Mouse (Mus musculus) left cerebral cortex, postnatal 14 days (tissue): ENCODE measurements around the gene Ifit2. TPM values are rescaled to one million over a fixed set of nuclear protein-coding genes. Genes with fewer than 3 reads are reported as not detected.
"Not testable (repeated sequence)": the region's sequence is repeated elsewhere in the genome, so short reads cannot be mapped to it uniquely, and the experiment has no call there.

Source experiments
- DNase-seq, 2 experiments: peaks; one replicate each; pipeline ENCODE4 v3.0.0; 2021 to 2022; ENCODE audit warnings: low spot score in 2 of 2, mixed read lengths in 1 of 2
- intact Hi-C: fragments of 180-260 bp; cut with DNase I; formaldehyde crosslinking; loops from one replicate; pipeline ENCODE4 v1.15.1; 2025
- total RNA-seq, 2 experiments: library from RNA; stranded (reverse); gene quantifications; 2 replicates each; pipeline ENCODE4 v1.2.3; 2021

Ifit2 gene
- total RNA-seq, 2 experiments from 2014 or later = 7.7 TPM

DNA sequence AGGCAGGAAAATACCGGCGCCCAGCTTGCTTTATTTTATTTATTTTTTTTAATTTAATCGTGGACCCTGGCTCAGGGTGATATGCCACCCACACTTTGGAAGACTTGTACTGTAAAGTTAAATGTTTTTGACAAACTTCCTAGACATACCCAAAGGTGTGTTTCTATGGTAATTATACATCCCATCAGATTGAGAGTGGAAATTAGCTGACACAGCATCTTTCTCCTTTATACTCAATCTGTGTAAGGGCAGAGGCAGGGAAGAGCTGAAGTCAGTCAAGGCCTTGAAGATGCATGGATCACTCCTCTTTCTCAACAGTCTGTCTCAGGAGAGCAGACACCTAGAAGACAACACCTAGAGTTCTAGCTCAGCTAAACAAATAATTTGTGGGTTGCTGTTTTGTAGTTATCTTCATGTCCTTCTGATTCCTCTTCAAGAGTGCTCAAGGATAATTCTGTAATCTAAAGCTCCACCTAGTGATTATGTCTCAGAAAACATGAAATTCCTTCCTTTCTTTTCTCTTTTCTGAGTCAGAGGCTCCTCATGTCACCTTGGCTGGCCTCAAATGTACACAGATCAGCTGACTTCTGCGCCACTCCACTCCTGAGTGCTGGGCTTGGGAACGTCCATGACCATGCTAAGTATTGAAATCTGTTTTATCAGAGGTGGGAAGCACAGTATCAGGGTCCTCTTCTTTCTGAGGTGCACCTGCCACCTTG is 35.4 kb downstream of the Ifit2 start:
- intact Hi-C loops, DNase-seq: not testable (repeated sequence)

DNA sequence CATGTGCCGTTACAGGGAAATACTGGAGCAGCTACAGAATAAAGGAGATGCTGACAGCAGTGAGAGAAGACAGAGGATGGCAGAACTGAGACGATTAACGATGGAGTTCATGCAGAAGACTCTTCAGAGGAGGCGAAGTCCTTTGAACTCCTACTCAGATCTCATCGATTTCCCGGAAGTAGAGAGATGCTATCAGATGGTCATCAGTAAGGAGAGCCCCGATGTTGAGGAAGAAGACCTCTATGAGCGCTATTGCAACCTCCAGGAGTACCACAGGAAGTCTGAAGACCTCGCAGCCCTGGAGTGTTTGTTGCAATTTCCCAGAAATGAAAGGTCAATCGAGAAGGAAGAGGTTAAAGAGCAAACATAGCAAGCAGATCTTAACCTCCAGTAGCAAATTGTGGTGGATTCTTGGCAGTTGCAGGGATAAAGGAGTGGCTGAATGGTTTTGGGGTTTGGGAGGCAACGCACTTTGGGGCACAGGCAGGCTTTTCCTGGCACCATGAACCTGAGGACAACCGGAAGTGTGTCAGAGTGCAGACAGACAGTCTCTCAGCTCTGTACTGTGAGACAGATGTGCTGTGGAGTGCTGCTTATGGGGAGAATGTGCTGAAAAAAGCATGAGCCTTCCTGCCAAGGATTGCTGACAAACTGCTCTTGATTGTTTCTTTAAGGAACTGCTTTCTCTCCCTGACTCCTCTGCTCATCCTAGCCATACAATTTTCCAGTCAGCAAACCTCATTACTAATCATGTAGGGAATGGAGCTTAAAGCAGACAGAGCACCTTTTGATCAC is 37.6 kb downstream of the Ifit2 start:
- intact Hi-C loops = not testable (repeated sequence)

GRCm38 (mm10) chr19:34588959-34589358 is 38.5 kb downstream of the Ifit2 start:
- intact Hi-C loops = no loop called here
- no peak for DNase-seq

More for the DNA sequence above, 37.6 kb downstream of the Ifit2 start:
- not testable (repeated sequence) for DNase-seq

DNA sequence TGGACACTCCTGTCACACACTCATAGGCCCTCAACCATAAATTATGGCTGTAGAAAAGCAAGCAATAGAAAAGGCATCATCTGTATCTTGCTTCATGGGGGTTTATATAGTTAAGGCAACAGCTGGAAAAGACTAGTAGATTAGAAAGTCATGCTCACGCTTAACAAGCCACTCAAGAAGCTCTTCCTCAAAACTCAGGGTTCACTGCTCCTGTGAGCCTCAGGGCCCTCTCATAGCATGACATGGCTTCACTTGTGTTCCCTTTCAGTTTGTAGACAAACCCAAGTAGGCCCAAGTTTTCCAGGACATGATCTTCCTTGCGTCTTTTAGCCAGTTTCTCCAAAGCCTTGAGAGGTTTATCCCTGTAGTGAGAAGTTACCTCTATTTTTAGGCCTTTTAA is 43.0 kb downstream of the Ifit2 start:
- no peak for DNase-seq
- intact Hi-C loops = no loop called here

- DNase-seq, intact Hi-C loops: not testable (repeated sequence)
Observed at GRCm38 (mm10) chr19:34594523-34594922, 44.0 kb downstream of the Ifit2 start.

DNA sequence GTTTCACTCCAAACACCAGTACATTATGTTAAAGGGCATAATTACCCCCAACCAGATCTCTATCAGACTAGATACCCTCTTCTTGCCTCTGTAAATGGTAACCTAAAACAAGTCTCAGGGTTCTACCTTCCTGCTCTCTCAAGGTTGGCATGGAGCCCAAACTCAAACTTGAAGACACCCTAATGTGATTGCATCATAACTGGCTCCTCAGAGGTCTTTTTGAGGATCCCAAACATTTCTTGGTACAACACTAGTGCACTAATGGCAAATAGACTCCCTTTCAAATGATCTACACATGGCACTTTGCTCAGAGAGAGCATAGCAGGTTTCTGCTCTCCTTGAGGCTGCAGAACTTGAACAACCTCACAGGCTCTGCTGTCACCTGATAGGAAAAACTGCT is 46.3 kb downstream of the Ifit2 start:
- intact Hi-C loops = no loop called here
- no peak for DNase-seq

DNA sequence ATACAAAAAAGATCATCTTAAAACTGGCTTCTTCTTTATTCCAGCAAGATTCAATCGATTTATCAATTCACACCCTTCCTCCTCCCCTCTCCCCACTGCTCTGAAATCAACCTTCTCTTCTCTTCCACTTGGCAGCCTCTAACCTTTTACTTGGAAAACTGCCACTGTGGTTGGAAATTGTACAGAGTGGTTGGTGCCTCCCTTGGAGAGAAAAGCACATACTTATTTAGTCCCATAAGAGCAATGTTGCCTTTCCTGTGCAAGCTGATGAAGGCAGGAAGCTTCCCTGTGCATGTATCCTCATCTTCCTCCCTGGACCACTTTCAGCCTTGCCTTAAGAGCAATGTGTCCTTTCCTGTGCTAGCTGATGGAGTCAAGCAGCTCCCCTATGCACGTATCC is 47.8 kb downstream of the Ifit2 start:
- intact Hi-C loops = no loop called here
- peak in 1 of 2 experiments; percentile 58 for DNase-seq

DNA sequence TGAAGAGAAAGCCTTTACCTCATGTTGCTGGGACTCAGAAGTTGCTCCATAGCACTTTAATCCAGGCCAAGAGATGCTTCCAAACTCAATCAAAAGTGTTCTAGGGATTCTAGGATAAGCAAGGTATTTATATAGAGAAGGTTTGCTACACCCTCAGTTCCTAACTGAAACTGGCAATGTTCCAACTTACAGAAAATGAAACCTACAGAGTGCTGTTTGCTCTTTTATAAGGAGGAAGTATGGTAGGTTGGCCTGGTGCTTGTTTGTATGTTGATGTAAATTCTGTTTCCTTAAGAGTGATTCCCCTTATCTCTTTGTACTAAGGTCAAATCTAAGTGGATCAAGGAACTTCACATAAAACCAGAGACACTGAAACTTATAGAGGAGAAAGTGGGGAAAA is 48.8 kb downstream of the Ifit2 start:
- intact Hi-C loops, DNase-seq: not testable (repeated sequence)

- intact Hi-C loops, DNase-seq: not testable (repeated sequence)
Observed at GRCm38 (mm10) chr19:34601888-34602287, 51.4 kb downstream of the Ifit2 start, which contains the start of gene Ifit1bl1. Ifit1bl1 (minus strand) TSS chr19:34601956.

GRCm38 (mm10) chr19:34605472-34605871 is 55.0 kb downstream of the Ifit2 start:
- DNase-seq = no peak

GRCm38 (mm10) chr19:34607237-34608051 is 57.0 kb downstream of the Ifit2 start, which contains the start of gene Ifit3b:
Ifit3b (plus strand) TSS chr19:34607970.
- peak in 1 of 2 experiments; percentile 40 for DNase-seq
- intact Hi-C loops = not testable (repeated sequence)

More at GRCm38 (mm10) chr19:34605472-34605871, 55.0 kb downstream of the Ifit2 start:
- intact Hi-C loops = no loop called here

DNA sequence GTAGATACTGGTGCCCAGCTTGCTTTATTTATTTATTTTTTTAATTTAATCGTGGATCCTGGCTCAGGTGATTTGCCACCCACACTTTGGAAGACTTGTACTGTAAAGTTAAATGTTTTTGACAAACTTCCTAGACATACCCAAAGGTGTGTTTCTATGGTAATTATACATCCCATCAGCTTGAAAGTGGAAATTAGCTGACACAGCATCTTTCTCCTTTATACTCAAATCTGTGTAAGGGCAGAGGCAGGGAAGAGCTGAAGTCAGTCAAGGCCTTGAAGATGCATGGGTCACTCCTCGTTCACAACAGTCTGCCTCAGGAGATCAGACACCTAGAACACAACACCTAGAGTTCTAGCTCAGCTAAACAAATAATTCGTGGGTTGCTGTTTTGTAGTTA is 59.6 kb downstream of the Ifit2 start:
- intact Hi-C loops, DNase-seq: not testable (repeated sequence)

DNA sequence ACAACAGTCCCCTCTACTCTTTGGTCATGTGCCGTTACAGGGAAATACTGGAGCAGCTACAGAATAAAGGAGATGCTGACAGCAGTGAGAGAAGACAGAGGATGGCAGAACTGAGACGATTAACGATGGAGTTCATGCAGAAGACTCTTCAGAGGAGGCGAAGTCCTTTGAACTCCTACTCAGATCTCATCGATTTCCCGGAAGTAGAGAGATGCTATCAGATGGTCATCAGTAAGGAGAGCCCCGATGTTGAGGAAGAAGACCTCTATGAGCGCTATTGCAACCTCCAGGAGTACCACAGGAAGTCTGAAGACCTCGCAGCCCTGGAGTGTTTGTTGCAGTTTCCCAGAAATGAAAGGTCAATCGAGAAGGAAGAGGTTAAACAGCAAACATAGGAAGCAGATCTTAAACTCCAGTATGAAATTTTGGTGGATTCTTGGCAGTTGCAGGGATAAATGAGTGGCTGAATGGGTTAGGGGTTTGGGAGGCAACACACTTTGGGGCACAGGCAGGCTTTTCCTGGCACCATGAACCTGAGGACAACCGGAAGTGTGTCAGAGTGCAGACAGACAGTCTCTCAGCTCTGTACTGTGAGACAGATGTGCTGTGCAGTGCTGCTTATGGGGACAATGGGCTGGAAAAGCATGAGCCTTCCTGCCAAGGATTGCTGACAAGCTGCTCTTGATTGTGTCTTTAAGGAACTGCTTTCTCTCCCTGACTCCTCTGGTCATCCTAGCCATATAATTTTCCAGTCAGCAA is 61.9 kb downstream of the Ifit2 start:
- DNase-seq, intact Hi-C loops: not testable (repeated sequence)

DNA sequence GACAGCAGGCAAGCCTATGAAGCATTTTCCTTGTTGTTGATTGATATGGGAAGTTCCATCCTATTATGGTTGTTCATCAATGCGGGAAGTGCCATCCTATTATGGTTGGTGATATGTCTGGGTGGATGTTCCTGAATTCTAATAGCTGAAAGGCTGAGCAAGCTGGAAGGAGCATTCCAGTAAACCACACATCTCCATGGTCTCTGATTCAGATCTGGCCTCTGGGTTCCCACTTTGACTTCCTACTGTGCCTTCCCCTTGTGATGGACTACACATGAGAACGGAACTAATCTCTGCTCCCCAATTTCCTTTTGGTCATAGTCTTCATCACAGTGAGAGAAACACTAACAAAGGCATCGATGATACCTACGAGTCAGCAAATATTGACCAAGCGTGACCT is 70.4 kb downstream of the Ifit2 start:
- no peak for DNase-seq
- intact Hi-C loops = no loop called here

DNA sequence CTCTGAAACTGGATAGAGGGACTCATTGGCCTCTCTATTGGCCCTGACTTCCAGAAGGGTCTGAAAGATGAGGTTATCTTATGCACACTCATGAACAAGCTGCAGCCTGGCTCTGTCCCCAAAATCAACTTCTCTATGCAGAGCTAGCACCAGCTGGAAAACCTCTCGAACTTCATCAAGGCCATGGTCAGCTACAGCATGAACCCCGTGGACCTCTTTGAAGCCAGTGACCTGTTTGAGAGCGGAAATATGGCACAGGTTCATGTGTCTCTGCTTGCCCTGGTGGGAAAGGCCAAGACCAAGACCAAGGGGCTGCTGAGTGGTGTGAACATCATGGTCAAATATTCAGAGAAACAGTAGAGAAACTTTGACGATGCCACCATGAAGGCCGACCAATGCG is 73.3 kb downstream of the Ifit2 start:
- intact Hi-C loops = no loop called here
- no peak for DNase-seq

- DNase-seq = no peak
- intact Hi-C loops = no loop called here
Observed at GRCm38 (mm10) chr19:34624663-34625062, 74.2 kb downstream of the Ifit2 start.
